Mouse (Mus musculus): ENCODE results near the gene Tcp1.

DNA sequence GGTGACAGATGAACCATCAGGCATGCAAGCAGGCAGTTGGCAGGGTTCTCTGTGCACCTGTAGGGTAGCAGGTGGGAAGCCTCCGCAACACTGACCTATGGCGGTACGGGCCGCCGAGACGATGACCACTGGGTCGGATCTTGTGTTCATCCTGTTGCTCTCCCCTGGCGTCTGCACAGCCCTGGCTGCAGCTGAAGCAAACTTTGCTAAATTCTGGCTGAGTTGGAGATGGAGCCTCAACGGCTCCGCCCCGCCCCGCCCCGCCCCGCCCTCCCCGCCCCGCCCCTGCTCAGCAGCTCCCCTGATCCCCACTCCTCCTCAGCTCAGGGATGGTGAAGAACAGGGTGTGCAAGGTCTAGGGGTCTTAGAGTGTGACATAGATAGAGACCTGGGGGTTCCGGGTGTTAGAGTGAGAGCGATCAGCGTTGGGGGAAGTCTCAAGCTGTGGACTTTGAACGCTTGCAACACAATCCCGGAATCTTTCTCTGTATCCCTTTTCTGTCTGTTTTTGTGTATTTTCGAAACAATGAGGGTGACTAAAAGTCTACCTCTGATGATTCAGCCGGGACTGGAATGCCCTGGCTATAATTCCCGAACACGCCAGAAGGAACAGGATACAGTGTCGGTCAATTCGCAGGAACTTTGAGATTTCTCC is 24.8 kb downstream of the Tcp1 start, which contains the start of gene Acat3:
- no peak for TF ChIP-seq POLR2AphosphoS2 (IDR thresholded peaks at IDR 0.05; ENCODE audit: low read length)
- TF ChIP-seq POLR2A (IDR thresholded peaks at IDR 0.05; ENCODE audit: control insufficient read depth in 1 of 2, insufficient read depth in 1 of 2, low read depth in 1 of 2, low read length in 2 of 2, poor library complexity in 1 of 2) = no peak
- no peak for TF ChIP-seq SMC3 (IDR thresholded peaks at IDR 0.05; ENCODE audit: low read depth, low read length)
